Mouse (Mus musculus) neural tube, embryonic 12.5 days (tissue): ENCODE data around the gene Tha1. TPM values are rescaled to one million over a fixed set of nuclear protein-coding genes. Genes with fewer than 3 reads are reported as not detected.

Experiments used
- ATAC-seq: fragments of 200-750 bp; cut with Nextera tagmentation; 2 replicates; pipeline ENCODE4 v1.8.0; 2017; ENCODE audit warnings: low read depth, mild to moderate bottlenecking, moderate TSS enrichment, moderate library complexity; ENCODE audit not compliant: low FRiP score
- H3K27ac ChIP-seq: fragments of 300-500 bp; sonication (generic); 2 replicates; pipeline ENCODE4 v1.5.1; 2016
- H3K27me3 ChIP-seq: fragments of 300-500 bp; sonication (generic); replicated peaks from 2 replicates; pipeline ENCODE4 v1.6.1; 2016; ENCODE audit warnings: mild to moderate bottlenecking
- H3K36me3 ChIP-seq: fragments of 300-500 bp; sonication (generic); 2 replicates; pipeline ENCODE4 v1.6.1; 2016; ENCODE audit warnings: mild to moderate bottlenecking
- H3K4me1 ChIP-seq: fragments of 300-500 bp; sonication (generic); 2 replicates; pipeline ENCODE4 v1.6.1; 2016
- H3K4me2 ChIP-seq: fragments of 300-500 bp; sonication (generic); replicated peaks from 2 replicates; pipeline ENCODE4 v1.6.1; 2016; ENCODE audit warnings: mild to moderate bottlenecking
- H3K4me3 ChIP-seq: fragments of 300-500 bp; sonication (generic); 2 replicates; pipeline ENCODE4 v1.5.1; 2016
- H3K9ac ChIP-seq: fragments of 300-500 bp; sonication (generic); 2 replicates; pipeline ENCODE4 v1.6.1; 2016; ENCODE audit warnings: mild to moderate bottlenecking
- H3K9me3 ChIP-seq: fragments of 300-500 bp; sonication (generic); 2 replicates; pipeline ENCODE4 v1.6.1; 2016; ENCODE audit warnings: mild to moderate bottlenecking
- WGBS: fragments of 180-500 bp; shearing (Covaris S2); methylation state at CpG from one replicate; pipeline ENCODE4 v1.1.7; 2016; 5-methylcytosine and 5-hydroxymethylcytosine counted together
- polyA plus RNA-seq: library from polyadenylated mRNA; unstranded; fragments of >200 nt; fragmentation: Nextera tagmentation; extraction: Ambion mirVana; gene quantifications from 2 replicates; pipeline ENCODE4 v1.2.1, GENCODE M21; 2016

Tha1 gene
- polyA plus RNA-seq, 1 experiment from 2014 or later = 3.2 TPM

DNA sequence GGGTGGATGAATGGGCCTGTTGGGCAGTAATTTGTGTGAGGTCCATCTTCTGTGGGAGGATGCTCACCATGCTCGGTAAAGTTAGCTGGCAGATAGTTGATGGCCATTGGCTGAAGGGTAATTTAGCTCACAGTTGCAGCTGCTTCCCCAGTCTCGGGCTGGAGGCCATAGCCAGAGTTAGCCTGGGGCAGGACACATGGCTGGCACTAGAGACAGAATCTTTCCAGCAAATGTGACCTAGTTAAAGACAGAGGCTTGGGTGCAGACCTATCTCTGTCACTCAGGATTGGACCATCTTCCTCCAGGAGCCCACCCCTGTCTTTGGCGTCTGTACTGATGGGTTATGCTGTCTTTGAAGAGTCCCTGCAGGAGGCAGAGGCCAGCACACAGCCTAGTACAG, 14.9 kb downstream of the Tha1 start:
- Histone ChIP-seq H3K4me1 (0 out of 2 replicates have a peak, but pooled peaks cover 9% of the 10 kb centered on the region), H3K27ac (no peak overlapping the region), H3K36me3 (peaks cover 37% of the 10 kb centered on the region), H3K9ac (no peak overlapping the region), H3K4me3 (no peak overlapping the region), H3K9me3 (no peaks in the 10 kb centered on the region), H3K27me3 (peaks cover 30% of the 10 kb centered on the region), H3K4me2 (no peak overlapping the region)
- no peak for ATAC-seq
- WGBS = 29% methylated on average over 3 of the region's 3 CpGs

- ATAC-seq = no peak
- H3K9ac ChIP-seq = no peak overlapping the region
- H3K27me3 ChIP-seq = peaks cover 27% of the 10 kb centered on the region
- H3K4me3 ChIP-seq = no peak overlapping the region
- peaks cover 46% of the 10 kb centered on the region for H3K36me3 ChIP-seq
- no peak overlapping the region for H3K27ac ChIP-seq
- 0 out of 2 replicates have a peak, but pooled peaks cover 9% of the 10 kb centered on the region for H3K4me1 ChIP-seq
- no peaks in the 10 kb centered on the region for H3K9me3 ChIP-seq
- no peak overlapping the region for H3K4me2 ChIP-seq
- 93% methylated on average over 10 of the region's 10 CpGs for WGBS
Observed at GRCm38 (mm10) chr11:117857462-117857861, 15.8 kb downstream of the Tha1 start.

- WGBS = 90% methylated on average over 1 of the region's 1 CpGs
- peaks cover 49% of the 10 kb centered on the region for H3K36me3 ChIP-seq
- H3K9me3 ChIP-seq = no peaks in the 10 kb centered on the region
- H3K4me2 ChIP-seq = no peak overlapping the region
- no peak for ATAC-seq
- 0 out of 2 replicates have a peak, but pooled peaks cover 9% of the 10 kb centered on the region for H3K4me1 ChIP-seq
- H3K27me3 ChIP-seq = peaks cover 14% of the 10 kb centered on the region
- no peak overlapping the region for H3K9ac ChIP-seq
- no peak overlapping the region for H3K4me3 ChIP-seq
- H3K27ac ChIP-seq = no peak overlapping the region
Observed at GRCm38 (mm10) chr11:117855975-117856374, 17.3 kb downstream of the Tha1 start.

DNA sequence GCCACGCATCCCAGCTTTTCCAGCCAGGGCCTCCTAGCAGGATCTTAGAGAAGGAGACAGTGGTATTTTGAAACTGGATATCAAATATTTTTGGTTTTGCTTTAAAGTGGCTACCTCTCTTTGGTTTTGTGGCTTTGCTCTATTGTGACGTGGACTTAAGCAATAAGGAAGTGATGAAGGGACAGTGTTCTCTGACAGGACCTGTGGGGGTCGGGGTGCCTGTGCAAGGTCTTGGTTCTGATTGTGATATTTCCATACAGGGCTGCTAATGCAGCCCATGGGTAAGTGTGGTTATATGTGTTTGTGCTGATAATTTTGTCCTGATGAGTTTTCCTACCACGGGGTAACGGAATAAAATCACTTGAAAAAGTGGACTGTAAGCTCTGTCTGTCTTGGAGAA, 17.9 kb downstream of the Tha1 start:
- Histone ChIP-seq H3K9ac (no peak overlapping the region), H3K9me3 (no peaks in the 10 kb centered on the region), H3K27me3 (peaks cover 8% of the 10 kb centered on the region), H3K4me2 (no peak overlapping the region), H3K27ac (no peak overlapping the region), H3K36me3 (peaks cover 49% of the 10 kb centered on the region), H3K4me1 (peaks cover 7% of the 10 kb centered on the region), H3K4me3 (no peak overlapping the region)
- 97% methylated on average over 5 of the region's 5 CpGs for WGBS
- no peak for ATAC-seq

DNA sequence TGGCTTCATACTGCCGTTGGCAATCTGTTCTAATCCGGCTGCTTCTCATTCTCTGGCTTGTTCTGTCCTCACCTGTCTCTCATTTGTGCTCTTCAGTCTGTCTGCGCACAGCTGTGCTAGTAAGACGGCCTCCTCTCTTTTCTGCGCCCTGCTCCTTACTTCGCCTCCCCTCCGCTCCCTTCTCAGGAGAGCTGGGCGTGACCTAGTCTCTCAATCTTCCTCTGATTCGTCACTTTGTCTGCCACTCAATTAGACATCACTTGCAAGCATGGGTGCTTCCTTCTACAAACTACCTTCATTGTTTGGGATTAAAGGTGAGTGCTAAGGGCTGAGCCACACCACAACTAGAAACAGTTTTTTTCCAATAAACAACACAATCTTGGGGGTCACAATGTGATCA, 19.0 kb downstream of the Tha1 start:
- Histone ChIP-seq H3K27ac (no peak overlapping the region), H3K9ac (no peak overlapping the region), H3K9me3 (no peaks in the 10 kb centered on the region), H3K36me3 (peaks cover 49% of the 10 kb centered on the region), H3K4me1 (peaks cover 16% of the 10 kb centered on the region), H3K27me3 (no peaks in the 10 kb centered on the region), H3K4me2 (no peak overlapping the region), H3K4me3 (no peak overlapping the region)
- ATAC-seq = no peak
- WGBS = 89% methylated on average over 9 of the region's 9 CpGs

DNA sequence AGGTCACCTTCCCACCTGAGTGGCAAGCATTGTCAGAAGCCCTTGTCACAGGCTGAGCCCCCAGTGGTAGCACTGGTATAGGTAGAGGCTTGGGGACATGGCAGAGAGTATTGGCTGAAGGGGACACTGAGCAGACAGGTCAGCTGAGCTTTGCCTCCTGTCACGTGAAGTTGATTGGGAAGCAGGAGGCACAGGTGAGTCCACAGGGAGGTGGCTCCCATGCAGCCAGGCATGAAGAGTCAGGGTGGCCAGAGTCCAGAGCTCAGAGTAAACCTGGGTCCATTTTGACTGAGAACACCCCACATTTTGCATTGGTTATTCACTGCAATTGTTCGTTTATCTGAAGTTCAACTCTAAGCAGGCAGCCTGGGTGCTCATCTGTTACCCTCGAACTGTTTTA, 20.4 kb downstream of the Tha1 start:
- ATAC-seq = no peak
- Histone ChIP-seq H3K4me3 (no peak overlapping the region), H3K27ac (no peak overlapping the region), H3K9ac (no peak overlapping the region), H3K4me2 (no peak overlapping the region), H3K4me1 (peaks cover 21% of the 10 kb centered on the region), H3K27me3 (no peaks in the 10 kb centered on the region), H3K9me3 (no peaks in the 10 kb centered on the region), H3K36me3 (peaks cover 49% of the 10 kb centered on the region)
- 93% methylated on average over 3 of the region's 3 CpGs for WGBS

DNA sequence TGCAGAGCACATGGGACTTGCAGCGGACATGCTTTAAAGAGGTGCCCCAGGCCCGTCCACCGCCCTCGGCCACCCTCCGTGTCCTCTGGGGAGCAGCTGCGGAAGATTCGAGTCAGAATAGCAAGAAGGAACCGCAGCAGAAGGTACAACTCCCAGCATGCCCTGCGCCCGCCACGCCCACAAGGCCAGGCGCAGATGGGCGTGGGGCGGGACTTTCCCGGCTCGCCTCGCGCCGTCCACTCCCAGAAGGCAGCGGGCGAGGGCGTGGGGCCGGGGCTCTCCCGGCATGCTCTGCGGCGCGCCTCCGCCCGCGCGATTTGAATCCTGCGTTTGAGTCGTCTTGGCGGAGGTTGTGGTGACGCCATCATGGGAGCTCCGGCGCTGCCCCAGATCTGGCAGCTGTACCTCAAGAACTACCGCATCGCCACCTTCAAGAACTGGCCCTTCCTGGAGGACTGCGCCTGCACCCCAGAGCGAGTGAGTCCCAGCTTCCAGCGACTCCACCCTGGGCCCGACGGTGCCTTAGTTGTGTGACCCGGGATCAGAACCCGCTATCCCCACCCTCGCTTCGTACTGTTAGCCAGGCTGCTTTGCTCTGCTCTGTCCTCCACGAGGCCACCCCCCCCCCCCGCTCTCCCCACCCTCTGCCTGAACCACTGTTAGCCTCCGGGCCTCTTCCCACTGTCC, 24.2 kb downstream of the Tha1 start, which contains the start of gene Birc5:
Birc5 (plus strand) TSS at position 267 of the 687 bp plus-strand sequence.
- no peaks in the 10 kb centered on the region for H3K27me3 ChIP-seq
- 0% methylated on average over 51 of the region's 51 CpGs for WGBS
- peaks cover 25% of the 10 kb centered on the region for H3K4me1 ChIP-seq
- H3K36me3 ChIP-seq = peaks cover 18% of the 10 kb centered on the region
- H3K9ac ChIP-seq = peak within 1 kb of the TSS; percentile 77
- no peaks in the 10 kb centered on the region for H3K9me3 ChIP-seq
- H3K27ac ChIP-seq = peak within 1 kb of the TSS; percentile 91
- H3K4me3 ChIP-seq = peak within 1 kb of the TSS; percentile 61
- ATAC-seq = peak; percentile 93
- H3K4me2 ChIP-seq = peak within 1 kb of the TSS; percentile 91

- Histone ChIP-seq H3K4me3 (peak overlapping the region; percentile 61), H3K36me3 (peaks cover 11% of the 10 kb centered on the region), H3K4me1 (peaks cover 25% of the 10 kb centered on the region), H3K9ac (peak overlapping the region; percentile 77), H3K27me3 (no peaks in the 10 kb centered on the region), H3K27ac (peak overlapping the region; percentile 91), H3K9me3 (no peaks in the 10 kb centered on the region), H3K4me2 (peak overlapping the region; percentile 91)
- ATAC-seq = peak; percentile 88
- 12% methylated on average over 19 of the region's 19 CpGs for WGBS
Observed at GRCm38 (mm10) chr11:117848271-117848984, 24.9 kb downstream of the Tha1 start.

- Histone ChIP-seq H3K9me3 (no peaks in the 10 kb centered on the region), H3K4me2 (peak overlapping the region; percentile 91), H3K4me1 (peaks cover 25% of the 10 kb centered on the region), H3K4me3 (no peak overlapping the region; the same call in 1 of the 2 replicates), H3K27me3 (no peaks in the 10 kb centered on the region), H3K9ac (no peak overlapping the region), H3K27ac (no peak overlapping the region), H3K36me3 (peaks cover 5% of the 10 kb centered on the region)
- 82% methylated on average over 7 of the region's 7 CpGs for WGBS
- ATAC-seq = no peak
Observed at GRCm38 (mm10) chr11:117847593-117848215, 25.6 kb downstream of the Tha1 start.

- Histone ChIP-seq H3K9me3 (no peaks in the 10 kb centered on the region), H3K9ac (no peak overlapping the region), H3K27ac (no peak overlapping the region), H3K4me2 (no peak overlapping the region), H3K27me3 (no peaks in the 10 kb centered on the region), H3K4me3 (no peak overlapping the region), H3K36me3 (no peaks in the 10 kb centered on the region), H3K4me1 (peaks cover 25% of the 10 kb centered on the region)
- WGBS = 62% methylated on average over 5 of the region's 5 CpGs
- ATAC-seq = no peak
Observed at GRCm38 (mm10) chr11:117846640-117847039, 26.6 kb downstream of the Tha1 start.

GRCm38 (mm10) chr11:117845651-117846050, 27.6 kb downstream of the Tha1 start:
- H3K27ac ChIP-seq = no peak overlapping the region
- peaks cover 25% of the 10 kb centered on the region for H3K4me1 ChIP-seq
- no peak for ATAC-seq
- H3K9ac ChIP-seq = no peak overlapping the region
- no peaks in the 10 kb centered on the region for H3K36me3 ChIP-seq
- H3K27me3 ChIP-seq = no peaks in the 10 kb centered on the region
- H3K4me3 ChIP-seq = no peak overlapping the region
- H3K4me2 ChIP-seq = no peak overlapping the region
- no peaks in the 10 kb centered on the region for H3K9me3 ChIP-seq
- WGBS = 90% methylated on average over 2 of the region's 2 CpGs

GRCm38 (mm10) chr11:117844997-117845396, 28.3 kb downstream of the Tha1 start:
- no peaks in the 10 kb centered on the region for H3K9me3 ChIP-seq
- no peaks in the 10 kb centered on the region for H3K27me3 ChIP-seq
- H3K36me3 ChIP-seq = no peaks in the 10 kb centered on the region
- 77% methylated on average over 2 of the region's 2 CpGs for WGBS
- H3K9ac ChIP-seq = no peak overlapping the region
- no peak overlapping the region for H3K4me2 ChIP-seq
- ATAC-seq = no peak
- H3K27ac ChIP-seq = no peak overlapping the region
- peaks cover 19% of the 10 kb centered on the region for H3K4me1 ChIP-seq
- no peak overlapping the region for H3K4me3 ChIP-seq
